Mouse (Mus musculus) myocyte (in vitro differentiated cells): ENCODE data around the gene Xrra1.
A peak's percentile ranks its signal among the peaks of the same experiment; 100 is the strongest.

Experiments
- CEBPB ChIP-seq: IDR thresholded peaks from 2 replicates; pipeline ENCODE4 v1.6.1; 2011; ENCODE audit warnings: mild to moderate bottlenecking, moderate library complexity; ENCODE audit not compliant: poor library complexity, insufficient read depth, severe bottlenecking
- MAX ChIP-seq: IDR thresholded peaks from one replicate; pipeline ENCODE4 v1.6.1; 2011; ENCODE audit warnings: low read depth, mild to moderate bottlenecking, control low read depth
- MYOD1 ChIP-seq, 3 experiments: IDR thresholded peaks; one replicate each; pipeline ENCODE4 v1.6.1; 2011; ENCODE audit warnings: control low read depth in 2 of 3, low read depth in 2 of 3, mild to moderate bottlenecking in 2 of 3, moderate library complexity in 1 of 3; ENCODE audit not compliant: insufficient read length in 2 of 3, control insufficient read depth in 1 of 3
- MYOG ChIP-seq, 3 experiments: IDR thresholded peaks; one replicate each; pipeline ENCODE4 v1.6.1; 2011; ENCODE audit warnings: control low read depth in 2 of 3, low read depth in 2 of 3, mild to moderate bottlenecking in 2 of 3; ENCODE audit not compliant: insufficient read length in 2 of 3, control insufficient read depth in 1 of 3, insufficient read depth in 1 of 3
- POLR2A ChIP-seq: IDR thresholded peaks from one replicate; pipeline ENCODE4 v1.6.1; 2011; ENCODE audit warnings: low read depth, mild to moderate bottlenecking, control low read depth, moderate library complexity; ENCODE audit not compliant: insufficient read length
- POLR2AphosphoS2 ChIP-seq: IDR thresholded peaks from one replicate; pipeline ENCODE4 v1.6.1; 2011; ENCODE audit warnings: low read depth, control low read depth; ENCODE audit not compliant: insufficient read length
- SRF ChIP-seq: IDR thresholded peaks from one replicate; pipeline ENCODE4 v1.6.1; 2011; ENCODE audit warnings: low read depth; ENCODE audit not compliant: control insufficient read depth, insufficient read length
- TCF12 ChIP-seq: IDR thresholded peaks from one replicate; pipeline ENCODE4 v1.6.1; 2011; ENCODE audit warnings: mild to moderate bottlenecking, control low read depth; ENCODE audit not compliant: poor library complexity, insufficient read depth, severe bottlenecking
- USF1 ChIP-seq: IDR thresholded peaks from one replicate; pipeline ENCODE4 v1.6.1; 2011; ENCODE audit warnings: low read depth, mild to moderate bottlenecking, control low read depth, moderate library complexity

- TF ChIP-seq TCF12 (no peak), POLR2A (no peak), MAX (no peak), MYOD1 (IDR thresholded peaks at IDR 0.05; ENCODE audit: control insufficient read depth in 1 of 3, insufficient read length in 2 of 3, low read depth in 2 of 3) (peak in 1 of 3 experiments; percentile 60), CEBPB (no peak), USF1 (no peak), POLR2AphosphoS2 (no peak), SRF (no peak), MYOG (IDR thresholded peaks at IDR 0.05; ENCODE audit: control insufficient read depth in 1 of 3, insufficient read depth in 1 of 3, insufficient read length in 2 of 3, low read depth in 2 of 3) (peak in 1 of 3 experiments; percentile 77)
Measured at GRCm38 (mm10) chr7:99904421-99905005, 45.6 kb downstream of the Xrra1 start.
